Mouse (Mus musculus): Measurements from ENCODE around the gene Sppl3. TPM values are rescaled to one million over a fixed set of nuclear protein-coding genes. Genes with fewer than 3 reads are reported as not detected.
"Not testable (repeated sequence)": the region's sequence is repeated elsewhere in the genome, so short reads cannot be mapped to it uniquely, and the experiment has no call there.

Sppl3 gene
- polyA plus RNA-seq, 1 experiment from 2014 or later: 23.6 TPM

DNA sequence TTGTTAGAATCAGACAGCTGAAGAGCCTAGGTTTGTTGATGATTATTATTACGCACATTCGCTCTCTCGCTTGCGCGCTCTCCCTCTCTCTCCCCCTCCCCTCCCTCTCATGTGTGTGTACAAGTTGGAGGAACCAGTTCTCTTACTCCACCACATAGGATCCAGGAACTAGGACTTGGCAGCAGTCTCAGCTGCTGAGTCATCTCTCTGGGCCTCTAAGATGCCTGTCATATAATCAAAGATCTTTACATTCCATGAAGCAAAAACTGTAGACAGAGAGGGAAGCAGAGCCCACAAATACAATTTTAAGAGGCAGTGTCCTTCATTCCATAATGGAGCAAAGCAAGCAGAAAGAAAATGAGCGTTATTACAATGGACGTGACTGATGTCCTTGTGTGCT lies 61.2 kb downstream of the Sppl3 start:
- H3K4me2 ChIP-seq: no peak overlapping the region
- WGBS: 98% methylated on average over 7 of the region's 7 CpGs
- no peak overlapping the region for H3K9ac ChIP-seq (ENCODE audit: low read length)
- no peak overlapping the region for H3K4me3 ChIP-seq (ENCODE audit: low read depth, low read length)
- H3K9me3 ChIP-seq (ENCODE audit: control insufficient read depth, low read length): no peaks in the 10 kb centered on the region
- no peak for DNase-seq (ENCODE audit: low spot score, missing footprints)
- H3K4me1 ChIP-seq (ENCODE audit: control insufficient read depth, insufficient read depth, low read length): no peaks in the 10 kb centered on the region
- H3K27ac ChIP-seq (ENCODE audit: low read depth, low read length): no peak overlapping the region
- ATAC-seq (ENCODE audit: low FRiP score): no peak
- H3K36me3 ChIP-seq (ENCODE audit: control insufficient read depth, insufficient read depth, low read length): 0 out of 2 replicates have a peak, but pooled peaks cover 3% of the 10 kb centered on the region
- no peaks in the 10 kb centered on the region for H3K27me3 ChIP-seq (ENCODE audit: control insufficient read depth, insufficient read depth, low read length)

DNA sequence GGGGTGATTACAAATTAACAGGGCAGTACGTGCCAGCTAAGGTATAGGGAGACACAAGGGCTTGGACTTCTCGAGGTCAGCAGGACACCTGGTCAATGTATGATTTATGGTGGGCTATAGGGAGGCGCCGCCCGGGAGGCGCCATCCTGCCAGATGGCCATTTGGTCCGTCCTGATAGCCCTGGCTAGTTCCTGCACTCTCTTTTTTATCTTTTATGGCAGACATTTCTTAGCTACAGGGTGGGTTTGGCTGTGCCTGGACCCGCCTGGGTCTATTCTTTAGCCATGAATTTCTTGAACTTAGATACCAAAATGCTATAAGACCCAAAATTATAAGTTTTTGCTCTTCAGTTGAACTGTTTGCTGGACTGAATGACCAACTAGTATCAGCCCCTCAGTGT lies 62.4 kb downstream of the Sppl3 start:
- ATAC-seq (ENCODE audit: low FRiP score); H3K27ac ChIP-seq (ENCODE audit: low read depth, low read length); H3K9ac ChIP-seq (ENCODE audit: low read length); H3K4me1 ChIP-seq (ENCODE audit: control insufficient read depth, insufficient read depth, low read length); DNase-seq (ENCODE audit: low spot score, missing footprints); H3K27me3 ChIP-seq (ENCODE audit: control insufficient read depth, insufficient read depth, low read length); H3K9me3 ChIP-seq (ENCODE audit: control insufficient read depth, low read length); H3K36me3 ChIP-seq (ENCODE audit: control insufficient read depth, insufficient read depth, low read length); H3K4me3 ChIP-seq (ENCODE audit: low read depth, low read length); H3K4me2 ChIP-seq: not testable (repeated sequence)
- 85% methylated on average over 8 of the region's 8 CpGs for WGBS

DNA sequence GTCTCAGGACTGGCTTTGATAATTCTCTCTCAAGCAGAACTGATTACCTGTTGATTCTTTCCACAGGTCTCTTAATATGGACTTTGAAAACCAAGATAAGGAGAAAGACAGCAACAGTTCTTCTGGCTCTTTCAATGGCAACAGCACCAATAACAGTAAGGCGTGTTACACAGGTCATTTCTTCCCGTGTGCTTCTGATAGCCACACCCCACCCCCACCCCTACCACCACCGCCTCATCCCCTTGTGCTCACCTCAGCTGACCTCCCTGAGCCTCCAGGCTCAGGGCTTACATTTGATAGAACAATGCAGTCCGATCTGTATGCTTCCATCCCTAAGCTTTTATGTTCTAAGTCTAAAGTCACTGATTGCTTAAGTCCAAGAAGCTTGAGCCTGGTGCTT lies 63.8 kb downstream of the Sppl3 start:
- no peak for ATAC-seq (ENCODE audit: low FRiP score)
- Histone ChIP-seq H3K4me2 (no peak overlapping the region), H3K4me3 (ENCODE audit: low read depth, low read length) (no peak overlapping the region), H3K4me1 (ENCODE audit: control insufficient read depth, insufficient read depth, low read length) (no peaks in the 10 kb centered on the region), H3K9me3 (ENCODE audit: control insufficient read depth, low read length) (no peaks in the 10 kb centered on the region), H3K27me3 (ENCODE audit: control insufficient read depth, insufficient read depth, low read length) (no peaks in the 10 kb centered on the region), H3K9ac (ENCODE audit: low read length) (no peak overlapping the region), H3K27ac (ENCODE audit: low read depth, low read length) (no peak overlapping the region), H3K36me3 (ENCODE audit: control insufficient read depth, insufficient read depth, low read length) (0 out of 2 replicates have a peak, but pooled peaks cover 3% of the 10 kb centered on the region)
- 78% methylated on average over 4 of the region's 4 CpGs for WGBS
- no peak for DNase-seq (ENCODE audit: low spot score, missing footprints)

DNA sequence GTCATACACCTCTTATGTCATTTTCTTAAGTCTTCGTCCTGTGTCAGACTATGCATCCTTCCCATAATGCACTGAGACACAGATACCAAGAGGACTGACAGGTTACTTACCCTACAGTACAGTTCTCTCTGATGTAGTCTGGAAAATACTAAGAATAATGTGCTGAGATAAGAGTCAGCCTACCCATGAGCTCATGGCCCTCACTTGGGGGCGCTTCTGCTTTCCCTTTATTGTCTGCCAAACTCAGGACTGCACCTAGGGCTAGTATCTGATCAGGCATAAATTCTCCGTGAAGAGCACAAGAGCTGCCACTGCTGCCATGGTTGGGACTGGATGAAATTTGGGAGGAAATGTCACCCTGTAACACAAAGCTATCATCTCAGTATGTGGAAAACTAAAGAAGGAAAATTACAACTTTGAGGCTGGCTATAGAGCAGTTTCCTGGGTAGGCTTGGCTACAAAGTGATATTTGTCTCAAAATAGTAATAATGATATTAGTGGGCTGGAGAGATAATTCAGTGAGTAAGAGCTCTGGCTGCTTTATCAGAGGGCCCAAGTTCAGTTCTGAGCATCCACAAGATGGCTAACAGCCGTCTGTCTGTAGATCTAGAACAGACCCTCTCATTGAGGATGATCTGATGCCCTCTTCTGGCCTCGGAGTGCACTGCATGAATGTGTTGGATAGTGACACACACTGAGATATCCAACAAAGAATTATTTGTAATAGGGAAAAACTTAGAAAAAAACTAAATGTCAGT lies 65.4 kb downstream of the Sppl3 start:
- Histone ChIP-seq H3K27me3 (ENCODE audit: control insufficient read depth, insufficient read depth, low read length) (no peaks in the 10 kb centered on the region), H3K4me1 (ENCODE audit: control insufficient read depth, insufficient read depth, low read length) (no peaks in the 10 kb centered on the region), H3K9ac (ENCODE audit: low read length) (no peak overlapping the region), H3K27ac (ENCODE audit: low read depth, low read length) (no peak overlapping the region), H3K36me3 (ENCODE audit: control insufficient read depth, insufficient read depth, low read length) (0 out of 2 replicates have a peak, but pooled peaks cover 3% of the 10 kb centered on the region), H3K4me3 (ENCODE audit: low read depth, low read length) (no peak overlapping the region), H3K4me2 (no peak overlapping the region), H3K9me3 (ENCODE audit: control insufficient read depth, low read length) (no peaks in the 10 kb centered on the region)
- WGBS: 65% methylated on average over 5 of the region's 5 CpGs
- ATAC-seq (ENCODE audit: low FRiP score): no peak
- DNase-seq (ENCODE audit: low spot score, missing footprints): peak; percentile 89

DNA sequence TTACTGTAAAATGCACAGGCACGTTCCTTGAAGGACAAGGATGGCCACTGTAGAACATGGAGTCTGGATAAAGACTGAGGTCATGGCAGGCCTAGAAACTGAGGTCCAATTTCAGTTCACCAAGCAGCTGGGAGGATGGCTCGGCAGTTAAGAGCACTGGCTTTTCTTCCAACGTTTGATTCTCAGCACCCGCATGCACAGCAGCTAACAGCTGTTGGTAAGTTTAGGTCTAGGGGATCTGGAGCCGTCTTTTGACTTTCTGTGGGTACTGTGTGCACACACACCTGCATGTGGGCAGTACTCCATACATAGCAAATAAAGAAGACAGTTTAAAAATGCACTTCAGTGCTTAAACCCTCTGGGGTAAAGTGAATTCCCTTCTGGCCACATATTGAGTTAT lies 70.7 kb downstream of the Sppl3 start:
- H3K27ac ChIP-seq (ENCODE audit: low read depth, low read length): no peak overlapping the region
- ATAC-seq (ENCODE audit: low FRiP score) (no peak), DNase-seq (ENCODE audit: low spot score, missing footprints) (no peak)
- no peak overlapping the region for H3K4me3 ChIP-seq (ENCODE audit: low read depth, low read length)
- no peaks in the 10 kb centered on the region for H3K27me3 ChIP-seq (ENCODE audit: control insufficient read depth, insufficient read depth, low read length)
- H3K9me3 ChIP-seq (ENCODE audit: control insufficient read depth, low read length): no peaks in the 10 kb centered on the region
- H3K4me1 ChIP-seq (ENCODE audit: control insufficient read depth, insufficient read depth, low read length): no peaks in the 10 kb centered on the region
- peaks cover 3% of the 10 kb centered on the region; the same call in 1 of the 2 replicates for H3K36me3 ChIP-seq (ENCODE audit: control insufficient read depth, insufficient read depth, low read length)
- H3K4me2 ChIP-seq: no peak overlapping the region
- H3K9ac ChIP-seq (ENCODE audit: low read length): no peak overlapping the region
- WGBS: 88% methylated on average over 5 of the region's 5 CpGs

DNA sequence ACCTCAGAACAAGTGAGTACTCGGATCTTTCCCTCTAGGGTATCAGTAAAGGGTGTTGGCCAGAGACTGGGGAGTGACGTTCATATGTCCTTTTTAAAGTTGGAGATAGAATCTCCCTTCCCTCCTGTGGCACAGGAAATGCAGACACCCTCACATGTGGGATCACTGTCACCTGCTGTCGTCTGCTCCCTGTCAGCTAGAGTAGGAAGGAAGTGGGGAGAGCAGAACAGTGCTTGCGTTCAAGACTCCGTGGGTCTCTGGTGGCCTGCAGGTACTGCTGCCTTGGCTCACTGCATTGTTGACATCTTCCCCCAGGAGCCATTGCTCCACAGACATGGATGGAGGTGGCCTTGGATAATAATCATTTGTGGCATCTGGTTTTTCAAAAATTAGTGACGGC lies 72.6 kb downstream of the Sppl3 start:
- Histone ChIP-seq H3K4me2 (no peak overlapping the region), H3K4me1 (ENCODE audit: control insufficient read depth, insufficient read depth, low read length) (no peaks in the 10 kb centered on the region), H3K9ac (ENCODE audit: low read length) (no peak overlapping the region), H3K4me3 (ENCODE audit: low read depth, low read length) (no peak overlapping the region), H3K27ac (ENCODE audit: low read depth, low read length) (no peak overlapping the region), H3K36me3 (ENCODE audit: control insufficient read depth, insufficient read depth, low read length) (peaks cover 7% of the 10 kb centered on the region), H3K9me3 (ENCODE audit: control insufficient read depth, low read length) (no peaks in the 10 kb centered on the region), H3K27me3 (ENCODE audit: control insufficient read depth, insufficient read depth, low read length) (no peaks in the 10 kb centered on the region)
- WGBS: 96% methylated on average over 6 of the region's 6 CpGs
- DNase-seq (ENCODE audit: low spot score, missing footprints) (no peak), ATAC-seq (ENCODE audit: low FRiP score) (no peak)

DNA sequence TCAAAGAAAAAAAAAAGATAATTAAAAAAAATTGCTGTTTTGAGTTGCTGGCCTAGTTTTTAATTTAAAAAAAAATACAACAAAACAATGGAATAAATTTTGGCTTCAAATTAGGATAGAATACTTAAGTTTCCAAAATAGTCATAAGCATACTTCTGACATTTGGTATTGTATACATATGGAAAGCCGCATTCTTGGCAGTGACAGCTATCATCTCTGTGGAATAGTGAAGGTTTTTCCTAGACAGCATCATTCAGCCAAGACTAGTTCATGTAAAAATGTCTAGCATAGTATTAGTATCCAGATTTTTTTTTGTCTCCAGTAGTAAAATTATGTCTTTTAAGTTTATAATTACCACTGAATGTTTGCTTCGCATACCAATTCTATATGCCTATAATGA lies 74.7 kb downstream of the Sppl3 start:
- ATAC-seq (ENCODE audit: low FRiP score) (no peak), DNase-seq (ENCODE audit: low spot score, missing footprints) (no peak)

DNA sequence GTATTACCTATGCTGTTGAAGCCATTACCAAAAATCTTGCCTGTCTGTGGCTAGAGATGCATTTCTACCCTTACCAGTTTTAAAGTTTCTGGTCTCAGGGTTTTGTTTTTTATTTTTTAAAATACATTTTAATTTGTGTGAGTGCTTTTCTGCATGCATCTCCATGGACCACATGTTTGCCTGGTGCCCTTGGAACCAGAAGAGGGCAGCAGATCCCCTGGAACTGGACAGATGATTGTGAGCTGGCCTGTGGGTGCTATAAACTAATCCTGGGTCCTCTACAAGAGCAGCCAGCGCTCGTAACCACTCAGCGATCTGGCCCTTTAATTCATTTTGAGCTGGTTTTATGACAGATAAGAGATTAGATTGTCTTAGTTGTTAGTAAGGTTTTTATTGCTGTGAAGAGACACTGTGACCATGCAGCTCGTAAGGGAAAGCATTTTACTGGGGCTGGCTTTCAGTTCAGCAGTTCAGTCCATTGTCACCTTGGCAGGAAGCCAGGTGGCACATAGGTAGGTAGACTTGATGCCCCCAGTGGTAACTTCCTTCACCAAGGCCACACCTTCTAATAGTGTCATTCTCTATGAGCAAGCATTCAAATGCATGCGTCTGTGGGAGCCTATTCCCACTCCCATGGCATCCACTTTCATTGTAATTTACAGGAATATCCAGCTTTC lies 78.8 kb downstream of the Sppl3 start:
- no peak for ATAC-seq (ENCODE audit: low FRiP score)
- WGBS: 93% methylated on average over 5 of the region's 5 CpGs
- DNase-seq (ENCODE audit: low spot score, missing footprints): no peak
- Histone ChIP-seq H3K9me3 (ENCODE audit: control insufficient read depth, low read length) (no peaks in the 10 kb centered on the region), H3K4me1 (ENCODE audit: control insufficient read depth, insufficient read depth, low read length) (no peaks in the 10 kb centered on the region), H3K4me3 (ENCODE audit: low read depth, low read length) (no peak overlapping the region), H3K27me3 (ENCODE audit: control insufficient read depth, insufficient read depth, low read length) (no peaks in the 10 kb centered on the region), H3K27ac (ENCODE audit: low read depth, low read length) (no peak overlapping the region), H3K4me2 (no peak overlapping the region), H3K36me3 (ENCODE audit: control insufficient read depth, insufficient read depth, low read length) (peaks cover 21% of the 10 kb centered on the region), H3K9ac (ENCODE audit: low read length) (no peak overlapping the region)

More for the DNA sequence above, 74.7 kb downstream of the Sppl3 start:
- 100% methylated on average over 2 of the region's 2 CpGs for whole genome bisulfite sequencing
- Histone ChIP-seq H3K27ac (ENCODE audit: low read depth, low read length) (no peak overlapping the region), H3K4me2 (no peak overlapping the region), H3K9ac (ENCODE audit: low read length) (no peak overlapping the region), H3K4me1 (ENCODE audit: control insufficient read depth, insufficient read depth, low read length) (no peaks in the 10 kb centered on the region), H3K4me3 (ENCODE audit: low read depth, low read length) (no peak overlapping the region), H3K9me3 (ENCODE audit: control insufficient read depth, low read length) (no peaks in the 10 kb centered on the region), H3K36me3 (ENCODE audit: control insufficient read depth, insufficient read depth, low read length) (peaks cover 23% of the 10 kb centered on the region), H3K27me3 (ENCODE audit: control insufficient read depth, insufficient read depth, low read length) (no peaks in the 10 kb centered on the region)

DNA sequence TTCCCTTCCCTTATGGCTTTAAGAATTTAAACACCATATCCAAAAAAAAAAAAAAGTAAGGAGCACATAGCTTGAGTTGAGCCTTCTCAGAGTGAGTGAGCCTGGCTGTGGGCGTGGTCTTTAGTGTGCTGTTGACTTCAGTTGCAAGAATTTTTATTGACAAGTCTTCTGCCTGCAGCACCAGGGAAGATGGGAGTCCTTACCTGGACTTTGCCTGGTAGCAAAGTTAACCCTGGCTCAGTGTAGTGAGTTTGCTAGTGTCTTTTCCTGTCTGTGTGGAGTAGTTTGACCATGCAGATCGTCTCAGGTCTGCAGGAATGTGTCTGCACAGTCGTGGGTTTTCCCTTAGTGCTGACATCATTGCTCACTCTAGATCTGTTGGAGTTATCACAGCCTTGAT lies 80.1 kb downstream of the Sppl3 start:
- DNase-seq (ENCODE audit: low spot score, missing footprints) (no peak), ATAC-seq (ENCODE audit: low FRiP score) (no peak)
- 86% methylated on average over 3 of the region's 3 CpGs for WGBS
- no peaks in the 10 kb centered on the region for H3K9me3 ChIP-seq (ENCODE audit: control insufficient read depth, low read length)
- H3K27me3 ChIP-seq (ENCODE audit: control insufficient read depth, insufficient read depth, low read length): no peaks in the 10 kb centered on the region
- no peak overlapping the region for H3K4me2 ChIP-seq
- H3K4me1 ChIP-seq (ENCODE audit: control insufficient read depth, insufficient read depth, low read length): no peaks in the 10 kb centered on the region
- H3K9ac ChIP-seq (ENCODE audit: low read length): no peak overlapping the region
- H3K4me3 ChIP-seq (ENCODE audit: low read depth, low read length): no peak overlapping the region
- peaks cover 30% of the 10 kb centered on the region for H3K36me3 ChIP-seq (ENCODE audit: control insufficient read depth, insufficient read depth, low read length)
- no peak overlapping the region for H3K27ac ChIP-seq (ENCODE audit: low read depth, low read length)

All from midbrain, embryonic 11.5 days (tissue).